Mouse (Mus musculus): ENCODE results near the gene Usp47.

GRCm38 (mm10) chr7:112119248-112119647 is 95.9 kb downstream of the Usp47 start:
- TF ChIP-seq POLR2A (IDR thresholded peaks at IDR 0.05; ENCODE audit: low read depth, low read length): no peak
- no peak for TF ChIP-seq CTCF (IDR thresholded peaks at IDR 0.05; ENCODE audit: extremely low read depth, insufficient read length, insufficient replicate concordance, low read depth, low read length)
